Mouse (Mus musculus) lung, adult 2 months (tissue): ENCODE data around the gene Wnt10a.

ENCODE experiments used
- CTCF ChIP-seq: fragments of 200-500 bp; IDR thresholded peaks from 2 replicates; pipeline ENCODE4 v1.5.1; 2011; ENCODE audit warnings: mild to moderate bottlenecking, low read length, control low read depth; ENCODE audit not compliant: insufficient read depth
- POLR2A ChIP-seq: fragments of 200-500 bp; IDR thresholded peaks from 2 replicates; pipeline ENCODE4 v1.6.1; 2011; ENCODE audit warnings: low read depth, mild to moderate bottlenecking, control low read depth, low read length, borderline replicate concordance; ENCODE audit errors: extremely low read depth

- TF ChIP-seq CTCF (no peak), POLR2A (no peak)
Measured at GRCm38 (mm10) chr1:74824518-74825302, 33.4 kb downstream of the Wnt10a start.
